Mouse (Mus musculus): ENCODE measurements at regions not wholly inside any gene's neighbourhood (a gene's known extent, or its start where the extent isn't known, plus 50 kb on each side); places are given as distances from the start of the nearest gene placed in this dataset.

DNA sequence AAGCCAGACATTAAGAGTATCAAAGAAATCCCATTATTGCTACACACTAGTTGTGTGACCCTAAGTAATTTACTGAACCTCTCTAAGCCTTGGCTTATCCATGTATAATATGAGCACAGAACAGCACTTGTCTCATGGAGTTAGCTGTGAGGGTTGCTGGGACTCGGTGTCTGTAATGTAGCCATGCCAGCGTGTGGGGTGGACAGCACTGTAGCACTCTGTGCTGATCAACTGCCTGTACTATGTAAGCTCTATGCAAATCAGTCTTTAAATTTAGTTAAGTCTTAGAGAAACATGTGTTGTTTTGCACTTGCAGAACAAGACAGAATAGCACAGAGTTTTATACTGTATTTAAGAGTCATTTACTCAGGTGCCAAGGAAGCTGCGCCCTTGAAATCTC lies 225.0 kb upstream of the N6amt1 start:
- TF ChIP-seq CTCF (conservative IDR thresholded peaks at IDR 0.05; ENCODE audit: low read length), result no peak
- TF ChIP-seq POU5F1 (IDR thresholded peaks at IDR 0.05; ENCODE audit: borderline replicate concordance, low read length), result no peak

Measured in E14TG2a.4 (cell line).